Mouse (Mus musculus) embryonic fibroblast, embryonic 13.5 days (primary cell): ENCODE results near the gene Map3k21.

Experiments
- CTCF ChIP-seq: IDR thresholded peaks from 2 replicates; pipeline ENCODE4 v1.5.1; 2011; ENCODE audit warnings: mild to moderate bottlenecking, control low read depth, low read length, moderate library complexity, borderline replicate concordance; ENCODE audit not compliant: insufficient read depth
- POLR2A ChIP-seq: IDR thresholded peaks from 2 replicates; pipeline ENCODE4 v1.6.1; 2011; ENCODE audit warnings: low read depth, mild to moderate bottlenecking, control low read depth, low read length, moderate library complexity

DNA sequence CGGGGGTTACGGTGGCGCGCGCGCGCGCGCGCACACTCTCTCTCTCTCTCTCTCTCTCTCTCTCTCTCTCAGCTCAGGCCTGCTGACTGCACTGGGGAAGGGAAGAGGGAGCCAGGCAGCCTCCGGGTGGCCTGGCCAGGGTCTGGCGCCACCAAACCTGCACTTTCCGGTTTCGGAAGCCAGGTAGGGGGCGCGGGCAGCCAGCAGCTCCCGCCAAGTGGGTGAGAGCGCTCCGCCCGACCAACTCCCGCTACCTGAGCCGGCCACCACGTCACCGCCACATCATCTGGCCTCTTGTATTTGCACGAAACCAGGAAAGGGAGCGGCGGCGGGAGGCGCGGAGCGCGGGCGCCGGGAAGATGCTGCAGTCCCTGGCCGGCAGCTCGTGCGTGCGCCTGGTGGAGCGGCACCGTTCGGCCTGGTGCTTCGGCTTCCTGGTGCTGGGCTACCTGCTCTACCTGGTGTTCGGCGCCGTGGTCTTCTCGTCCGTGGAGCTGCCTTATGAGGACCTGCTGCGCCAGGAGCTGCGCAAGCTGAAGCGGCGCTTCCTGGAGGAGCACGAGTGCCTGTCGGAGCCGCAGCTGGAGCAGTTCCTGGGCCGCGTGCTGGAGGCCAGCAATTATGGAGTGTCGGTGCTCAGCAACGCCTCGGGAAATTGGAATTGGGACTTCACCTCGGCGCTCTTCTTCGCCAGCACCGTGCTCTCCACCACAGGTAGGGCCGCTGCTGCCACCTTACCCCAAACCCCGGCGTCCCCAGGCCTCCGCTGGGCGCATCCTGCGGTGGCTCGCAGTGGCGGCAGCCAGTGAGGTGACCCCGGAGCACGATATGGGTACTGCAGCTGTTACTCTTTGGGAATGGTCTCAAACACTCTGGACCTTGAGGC, 85.1 kb downstream of the Map3k21 start, which contains the start of gene Kcnk1:
- TF ChIP-seq POLR2A = no peak
- no peak for TF ChIP-seq CTCF
